Mouse (Mus musculus): ENCODE results near the gene Btnl9. TPM values are rescaled to one million over a fixed set of nuclear protein-coding genes. Genes with fewer than 3 reads are reported as not detected.
"Not testable (repeated sequence)": the region's sequence is repeated elsewhere in the genome, so short reads cannot be mapped to it uniquely, and the experiment has no call there.

The Btnl9 gene
- total and polyA plus RNA-seq, 2 experiments from 2014 or later: 0.26 TPM; not detected in 1

DNA sequence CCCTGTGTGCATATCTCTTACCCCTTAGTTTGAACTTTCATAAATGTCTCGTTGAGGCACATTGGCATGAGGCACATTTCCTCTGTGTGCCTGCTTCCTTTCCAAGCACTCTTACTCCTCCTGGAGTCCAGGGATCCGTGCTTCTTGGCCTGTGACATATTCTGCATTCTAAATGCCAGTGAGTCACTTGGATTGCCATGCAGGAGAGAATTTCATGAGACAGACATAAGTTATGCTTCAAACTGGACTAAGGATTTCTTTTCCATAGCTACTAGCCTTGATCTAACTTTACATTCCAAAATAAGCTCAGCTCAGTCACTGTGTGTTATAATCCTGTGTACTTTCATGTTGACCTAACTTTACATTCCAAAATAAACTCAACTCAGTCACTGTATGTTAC lies 4.1 kb upstream of the Btnl9 start:
- Histone ChIP-seq H3K27ac (ENCODE audit: low read depth, low read length) (no peak overlapping the region), H3K9me3 (ENCODE audit: low read length) (no peaks in the 10 kb centered on the region), H3K4me1 (ENCODE audit: insufficient read depth, low read length) (no peaks in the 10 kb centered on the region), H3K4me3 (ENCODE audit: low read depth, low read length) (no peak overlapping the region), H3K4me2 (ENCODE audit: low read depth, low read length, poor library complexity, severe bottlenecking) (no peak overlapping the region), H3K36me3 (ENCODE audit: insufficient read depth, low read length) (no peaks in the 10 kb centered on the region), H3K27me3 (ENCODE audit: insufficient read depth, low read length) (no peaks in the 10 kb centered on the region), H3K9ac (replicated peaks; ENCODE audit: low read length, poor library complexity, severe bottlenecking) (no peak overlapping the region)
- 60% methylated on average over 2 of the region's 2 CpGs for WGBS
- TF ChIP-seq CTCF (IDR thresholded peaks at IDR 0.05): no peak
- DNase-seq (ENCODE audit: low spot score) (no peak), ATAC-seq (ENCODE audit: low FRiP score) (no peak)

DNA sequence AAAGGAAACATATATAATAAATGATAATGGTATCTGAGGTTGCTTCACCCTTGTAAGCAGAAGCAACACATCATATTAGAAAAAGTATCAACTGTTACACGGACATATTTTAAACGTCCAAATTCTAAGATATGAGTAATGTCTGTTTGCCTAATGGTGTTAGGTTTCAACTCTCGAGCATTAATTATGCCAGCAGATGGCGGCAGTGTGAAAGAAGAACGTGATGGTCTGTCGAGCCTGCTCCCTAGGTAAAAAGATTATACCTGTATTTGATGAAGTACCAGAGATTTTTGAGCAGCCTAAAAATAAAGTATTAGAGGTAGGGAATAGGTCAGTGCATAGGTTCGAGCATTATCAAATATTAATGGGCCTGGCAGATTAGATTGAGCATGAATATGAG lies 2.8 kb upstream of the Btnl9 start:
- Histone ChIP-seq H3K4me2 (ENCODE audit: low read depth, low read length, poor library complexity, severe bottlenecking) (no peak overlapping the region), H3K9ac (replicated peaks; ENCODE audit: low read length, poor library complexity, severe bottlenecking) (no peak overlapping the region), H3K4me1 (ENCODE audit: insufficient read depth, low read length) (no peaks in the 10 kb centered on the region), H3K27ac (ENCODE audit: low read depth, low read length) (no peak overlapping the region), H3K9me3 (ENCODE audit: low read length) (no peaks in the 10 kb centered on the region), H3K36me3 (ENCODE audit: insufficient read depth, low read length) (no peaks in the 10 kb centered on the region), H3K4me3 (ENCODE audit: low read depth, low read length) (no peak overlapping the region), H3K27me3 (ENCODE audit: insufficient read depth, low read length) (no peaks in the 10 kb centered on the region)
- peak; percentile 61 for DNase-seq (ENCODE audit: low spot score)
- peak; percentile 84 for TF ChIP-seq CTCF (IDR thresholded peaks at IDR 0.05)
- ATAC-seq (ENCODE audit: low FRiP score): 0 out of 2 replicates have a peak, but pooled peaks have one; percentile 52
- WGBS: 5% methylated on average over 7 of the region's 7 CpGs

DNA sequence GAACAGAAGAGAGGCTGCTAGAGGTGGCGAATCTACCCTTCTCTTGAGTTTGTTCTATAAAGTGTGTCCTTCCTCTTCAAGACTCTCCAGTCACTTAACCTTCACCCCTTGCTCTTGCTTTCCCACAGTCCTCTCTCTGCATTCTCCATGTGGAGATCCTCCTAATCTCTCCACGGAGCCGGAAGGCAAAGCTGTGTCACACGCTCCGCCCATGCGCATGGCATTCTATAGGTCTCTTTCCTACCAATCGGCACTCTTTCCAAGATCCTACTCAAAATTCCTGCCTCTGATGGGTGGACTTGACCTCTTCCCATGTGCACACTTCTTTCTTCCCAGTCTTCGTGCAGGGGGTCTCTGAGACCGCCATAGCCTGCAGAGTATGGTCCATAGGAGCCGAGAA lies 742 bp upstream of the Btnl9 start:
- TF ChIP-seq CTCF (IDR thresholded peaks at IDR 0.05): no peak
- DNase-seq (ENCODE audit: low spot score): no peak
- 81% methylated on average over 10 of the region's 10 CpGs for WGBS
- H3K9ac ChIP-seq (replicated peaks; ENCODE audit: low read length, poor library complexity, severe bottlenecking): no peak overlapping the region
- H3K4me1 ChIP-seq (ENCODE audit: insufficient read depth, low read length): no peaks in the 10 kb centered on the region
- no peak overlapping the region for H3K4me2 ChIP-seq (ENCODE audit: low read depth, low read length, poor library complexity, severe bottlenecking)
- H3K9me3 ChIP-seq (ENCODE audit: low read length): no peaks in the 10 kb centered on the region
- no peaks in the 10 kb centered on the region for H3K27me3 ChIP-seq (ENCODE audit: insufficient read depth, low read length)
- H3K4me3 ChIP-seq (ENCODE audit: low read depth, low read length): no peak overlapping the region
- no peak overlapping the region for H3K27ac ChIP-seq (ENCODE audit: low read depth, low read length)
- no peak for ATAC-seq (ENCODE audit: low FRiP score)
- H3K36me3 ChIP-seq (ENCODE audit: insufficient read depth, low read length): no peaks in the 10 kb centered on the region

DNA sequence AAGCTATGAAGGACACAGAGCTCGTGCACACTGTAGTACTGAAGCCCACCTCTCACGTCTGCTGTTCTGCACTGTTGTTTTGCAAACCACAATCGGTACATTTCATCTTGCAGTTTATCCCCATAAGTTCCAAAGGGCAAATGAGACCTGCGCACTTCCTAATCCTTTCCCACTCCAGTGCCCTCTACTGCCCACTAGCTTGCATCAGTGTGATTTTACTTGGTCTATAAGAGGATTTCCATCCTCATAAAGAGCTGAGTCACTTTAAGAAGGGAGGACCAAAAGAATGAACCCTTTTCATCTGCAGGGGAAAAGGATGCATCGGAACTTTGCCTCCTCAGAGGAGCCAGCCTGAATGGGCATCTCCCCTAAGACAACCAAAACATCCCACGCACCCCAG lies 507 bp downstream of the Btnl9 start:
- Histone ChIP-seq H3K36me3 (ENCODE audit: insufficient read depth, low read length) (no peaks in the 10 kb centered on the region), H3K27ac (ENCODE audit: low read depth, low read length) (no peak overlapping the region), H3K9ac (replicated peaks; ENCODE audit: low read length, poor library complexity, severe bottlenecking) (no peak overlapping the region), H3K27me3 (ENCODE audit: insufficient read depth, low read length) (no peaks in the 10 kb centered on the region), H3K4me1 (ENCODE audit: insufficient read depth, low read length) (no peaks in the 10 kb centered on the region), H3K4me3 (ENCODE audit: low read depth, low read length) (no peak overlapping the region), H3K9me3 (ENCODE audit: low read length) (no peaks in the 10 kb centered on the region), H3K4me2 (ENCODE audit: low read depth, low read length, poor library complexity, severe bottlenecking) (no peak overlapping the region)
- no peak for DNase-seq (ENCODE audit: low spot score)
- 68% methylated on average over 6 of the region's 6 CpGs for WGBS
- TF ChIP-seq CTCF (IDR thresholded peaks at IDR 0.05): peak; percentile 41
- no peak for ATAC-seq (ENCODE audit: low FRiP score)

DNA sequence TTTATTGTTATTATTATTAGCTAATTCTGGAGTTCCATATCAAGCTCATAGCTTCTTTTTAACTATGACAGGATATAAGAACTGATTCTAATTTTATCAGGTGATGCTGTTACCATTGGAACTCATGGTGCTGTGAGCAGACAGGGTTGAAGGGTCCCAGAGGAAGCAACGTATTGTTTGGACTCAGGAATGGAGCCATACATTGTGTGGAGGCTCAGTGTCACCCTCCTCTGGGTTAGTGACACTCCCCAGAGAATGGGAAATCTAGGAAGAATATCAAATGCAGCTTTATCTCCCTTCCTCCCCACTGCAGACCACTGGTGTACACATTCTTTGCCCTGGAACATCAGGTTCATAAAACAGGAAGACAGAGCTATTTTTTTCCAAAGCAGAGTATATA lies 3.8 kb downstream of the Btnl9 start:
- Histone ChIP-seq H3K36me3 (ENCODE audit: insufficient read depth, low read length) (no peaks in the 10 kb centered on the region), H3K4me3 (ENCODE audit: low read depth, low read length) (no peak overlapping the region), H3K27ac (ENCODE audit: low read depth, low read length) (no peak overlapping the region), H3K9me3 (ENCODE audit: low read length) (no peaks in the 10 kb centered on the region), H3K27me3 (ENCODE audit: insufficient read depth, low read length) (no peaks in the 10 kb centered on the region), H3K9ac (replicated peaks; ENCODE audit: low read length, poor library complexity, severe bottlenecking) (no peak overlapping the region), H3K4me2 (ENCODE audit: low read depth, low read length, poor library complexity, severe bottlenecking) (no peak overlapping the region), H3K4me1 (ENCODE audit: insufficient read depth, low read length) (no peaks in the 10 kb centered on the region)
- DNase-seq (ENCODE audit: low spot score) (no peak), ATAC-seq (ENCODE audit: low FRiP score) (no peak)
- no peak for TF ChIP-seq CTCF (IDR thresholded peaks at IDR 0.05)
- WGBS: 77% methylated on average over 1 of the region's 1 CpGs

DNA sequence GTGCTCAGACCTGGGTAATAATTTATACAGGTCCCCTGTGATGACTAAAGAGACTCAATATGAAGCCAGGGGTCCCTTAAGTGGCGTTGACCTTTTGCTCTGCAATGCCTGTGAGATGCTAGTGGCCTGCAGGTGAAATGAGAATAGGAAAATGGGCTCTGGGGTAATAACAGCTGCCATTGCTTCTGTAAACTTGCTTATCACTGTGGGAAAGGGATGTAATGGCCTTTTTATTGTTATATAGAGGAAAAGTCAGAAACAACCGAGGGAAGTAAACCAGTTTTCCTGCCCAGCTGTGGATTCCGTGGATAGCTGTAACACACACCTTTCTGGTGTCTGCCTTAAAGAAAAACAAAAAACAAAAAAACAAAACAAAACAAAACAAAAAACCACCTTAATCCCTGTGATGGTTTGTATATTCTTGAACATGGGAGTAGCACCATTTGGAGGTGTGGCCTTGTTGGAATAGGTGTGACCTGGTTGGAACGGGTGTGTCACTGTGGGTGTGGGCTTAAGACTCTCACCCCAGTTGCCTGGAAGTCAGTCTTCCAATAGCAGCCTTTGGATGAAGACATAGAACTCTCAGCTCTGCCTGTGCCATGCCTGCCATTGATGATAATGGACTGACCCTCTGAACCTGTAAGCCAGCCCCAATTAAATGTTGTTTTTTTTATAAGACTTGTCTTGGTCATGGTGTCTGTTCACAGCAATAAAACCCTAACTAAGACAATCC lies 10.7 kb downstream of the Btnl9 start:
- H3K27me3 ChIP-seq (ENCODE audit: insufficient read depth, low read length); H3K27ac ChIP-seq (ENCODE audit: low read depth, low read length); H3K4me2 ChIP-seq (ENCODE audit: low read depth, low read length, poor library complexity, severe bottlenecking); DNase-seq (ENCODE audit: low spot score); H3K4me3 ChIP-seq (ENCODE audit: low read depth, low read length); H3K36me3 ChIP-seq (ENCODE audit: insufficient read depth, low read length); ATAC-seq (ENCODE audit: low FRiP score); H3K4me1 ChIP-seq (ENCODE audit: insufficient read depth, low read length); H3K9me3 ChIP-seq (ENCODE audit: low read length); H3K9ac ChIP-seq (replicated peaks; ENCODE audit: low read length, poor library complexity, severe bottlenecking): not testable (repeated sequence)
- WGBS: 88% methylated on average over 4 of the region's 4 CpGs

All from midbrain, postnatal 0 days (tissue).